Mouse (Mus musculus) T-cell, adult 2 months (primary cell): ENCODE results near the gene Cltb.

Experiments used
- DNase-seq: peaks from one replicate; pipeline ENCODE4 v3.0.0; 2022; ENCODE audit warnings: low spot score

The Cltb gene

DNA sequence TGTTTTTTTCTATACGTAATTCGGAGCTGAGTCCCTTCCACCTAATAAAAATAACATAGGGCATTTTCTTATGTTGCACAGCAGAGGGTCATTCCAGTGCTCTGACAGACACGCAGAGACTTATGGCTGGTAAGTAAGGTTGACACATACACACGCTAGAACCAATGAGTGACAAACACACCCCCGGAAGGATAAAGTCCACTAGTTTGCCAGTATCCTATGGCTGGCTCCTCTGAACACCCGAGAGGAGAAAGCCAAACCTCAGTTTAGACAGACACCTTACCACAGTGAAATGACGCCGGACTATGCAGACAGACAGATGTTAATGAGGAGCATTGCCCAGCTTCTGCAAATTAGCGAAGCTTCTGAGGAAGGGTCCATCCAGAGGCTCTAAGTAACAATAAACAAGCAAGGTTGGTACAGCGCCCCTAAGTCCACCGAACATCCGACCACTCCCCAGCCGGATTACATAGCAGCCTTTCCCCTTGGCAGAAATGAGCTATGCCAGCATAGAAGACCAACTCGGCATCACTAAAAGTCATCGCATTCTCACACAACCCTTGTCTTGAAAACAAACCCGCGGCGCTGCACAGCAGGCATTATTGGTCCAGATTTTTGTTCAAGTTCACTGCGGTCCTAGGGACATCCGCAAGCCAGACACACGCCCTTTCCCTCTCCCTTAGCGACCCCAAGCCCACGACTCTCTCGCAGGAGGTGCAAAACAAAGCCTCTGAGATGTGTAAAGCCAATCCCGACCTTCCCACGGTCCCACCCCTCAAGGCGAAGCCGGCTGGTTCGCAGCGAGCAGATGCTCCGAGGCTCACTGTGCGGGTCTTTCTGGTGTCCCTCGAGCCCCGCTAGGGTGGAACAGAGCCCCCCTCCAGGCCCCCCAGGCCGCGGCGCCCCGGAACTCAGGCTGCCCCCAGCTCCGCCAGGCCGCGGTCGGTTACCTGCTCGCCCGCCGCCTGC lies 46.6 kb downstream of the Cltb start:
- no peak for DNase-seq

- no peak for DNase-seq
Observed at GRCm38 (mm10) chr13:54562562-54562961, 48.6 kb downstream of the Cltb start.

GRCm38 (mm10) chr13:54560608-54561007 lies 50.5 kb downstream of the Cltb start:
- DNase-seq = no peak

DNA sequence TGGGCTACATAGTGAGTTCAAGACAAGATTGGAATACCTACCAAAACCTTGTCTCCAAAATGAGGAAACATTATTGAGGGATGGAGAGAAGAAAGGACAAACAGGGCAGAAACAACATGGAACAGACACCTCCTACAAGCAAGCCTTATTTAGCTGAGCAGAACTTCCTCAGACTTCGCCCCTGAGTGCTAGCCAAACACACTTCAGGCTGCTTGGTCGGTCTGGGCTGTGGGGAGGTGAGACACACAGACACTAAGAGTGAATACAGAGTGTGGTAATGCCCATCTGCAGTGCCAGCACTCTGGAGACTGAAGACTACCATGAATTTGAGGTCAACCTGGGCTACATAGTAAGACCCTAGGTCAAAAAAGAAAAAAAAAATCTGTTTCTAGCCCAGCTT lies 51.5 kb downstream of the Cltb start:
- no peak for DNase-seq

GRCm38 (mm10) chr13:54557652-54558051 lies 53.5 kb downstream of the Cltb start:
- no peak for DNase-seq

DNA sequence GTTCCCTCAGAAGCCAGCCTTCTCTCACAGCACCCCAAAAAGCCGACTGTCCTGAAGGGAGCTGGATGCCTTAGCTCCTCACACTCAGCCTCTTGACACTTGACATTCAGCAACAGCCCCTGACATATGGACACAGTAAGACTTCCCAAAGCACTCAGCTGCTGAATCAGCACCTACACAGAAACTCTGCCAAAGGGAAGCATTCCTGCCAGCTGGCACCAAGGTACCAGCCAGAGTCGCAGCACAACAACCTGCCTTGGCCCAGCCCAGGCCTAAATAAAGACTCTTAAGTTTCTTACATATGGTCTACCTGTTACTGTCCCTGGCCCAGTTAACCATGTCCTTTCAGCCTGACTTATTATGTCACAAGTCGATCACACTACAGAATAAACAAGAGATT lies 54.3 kb downstream of the Cltb start:
- no peak for DNase-seq

DNA sequence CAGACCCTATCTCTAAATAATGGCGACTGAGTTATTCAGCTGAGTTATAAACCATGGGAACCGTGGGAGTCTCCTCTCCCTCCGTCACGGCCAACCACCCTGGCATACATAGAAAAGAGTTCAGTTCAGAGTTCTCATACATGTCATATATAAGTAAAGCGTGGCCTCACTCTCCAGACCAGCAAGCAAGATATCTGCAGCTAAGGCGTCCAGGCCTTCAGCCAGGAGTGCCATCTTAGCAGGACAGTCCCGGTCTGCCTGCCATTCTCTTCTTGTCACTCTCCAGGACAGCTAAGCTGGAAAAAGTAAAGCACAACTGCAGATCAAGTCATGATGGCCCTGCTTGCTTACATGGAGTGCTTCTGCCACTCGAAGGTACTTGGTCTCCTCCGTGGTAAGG lies 55.0 kb downstream of the Cltb start:
- DNase-seq = no peak

GRCm38 (mm10) chr13:54548036-54548435 lies 63.1 kb downstream of the Cltb start:
- DNase-seq = no peak
